Mouse (Mus musculus) spleen, adult 2 months (tissue): ENCODE measurements around the gene Gpr65.

Experiments
- CTCF ChIP-seq: fragments of 200-500 bp; IDR thresholded peaks from 2 replicates; pipeline ENCODE4 v1.5.1; 2011; ENCODE audit warnings: mild to moderate bottlenecking, inconsistent platforms; ENCODE audit not compliant: insufficient read depth, insufficient read length, insufficient replicate concordance; ENCODE audit errors: extremely low read depth
- POLR2A ChIP-seq: fragments of 200-500 bp; IDR thresholded peaks from 2 replicates; pipeline ENCODE4 v1.6.1; 2011; ENCODE audit warnings: low read depth, low read length, inconsistent platforms

DNA sequence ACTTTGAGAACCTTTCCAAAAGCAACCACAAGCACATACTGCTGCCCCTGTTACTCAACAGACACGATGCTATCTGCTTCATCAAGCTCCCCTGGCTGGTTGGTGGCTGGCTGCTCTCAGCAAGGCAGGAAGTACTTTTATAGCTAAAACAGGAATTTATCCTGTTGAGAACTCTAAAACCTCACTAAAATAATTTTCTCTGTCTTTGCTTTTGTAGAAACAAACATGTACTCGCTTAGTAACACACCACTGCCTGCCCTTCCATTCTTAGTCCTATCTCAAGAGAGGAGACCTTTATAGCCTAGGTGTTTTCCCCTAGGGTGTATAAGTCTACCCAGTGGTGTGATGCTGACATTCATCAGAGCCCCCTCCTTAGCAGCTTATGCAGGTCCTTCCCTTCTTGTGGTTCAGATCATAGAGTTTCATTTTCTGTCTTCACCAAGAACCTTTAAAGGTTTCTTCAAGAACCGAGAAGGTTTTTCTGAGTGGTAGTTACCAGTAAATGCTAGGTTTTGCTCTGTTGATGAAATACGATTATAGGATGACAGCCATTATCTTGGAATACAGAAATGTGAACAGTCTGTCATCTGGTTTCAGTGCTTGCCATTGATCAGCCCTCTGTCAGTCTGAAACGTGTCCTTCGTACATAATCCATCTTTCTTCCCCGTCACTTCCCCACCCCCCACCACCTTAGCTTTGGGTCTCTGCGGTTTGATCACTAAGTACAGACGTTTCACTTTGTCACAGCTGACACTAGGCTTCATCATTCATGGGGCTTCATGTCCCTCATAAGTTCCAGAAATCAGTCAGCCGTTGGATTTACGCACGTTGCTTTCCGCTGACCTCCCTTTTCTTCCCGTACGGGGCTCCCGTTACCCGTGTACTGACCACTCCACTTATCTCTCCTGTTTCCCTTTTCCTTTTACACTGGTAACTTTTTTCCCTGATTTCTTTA, 1.6 kb downstream of the Gpr65 start:
- TF ChIP-seq CTCF (no peak), POLR2A (no peak)
